Mouse (Mus musculus) lung, postnatal 14 days (tissue): ENCODE measurements around the gene Nr1h4.
A peak's percentile ranks its signal among the peaks of the same experiment; 100 is the strongest.

ENCODE experiments used
- DNase-seq: peaks from one replicate; pipeline ENCODE4 v3.0.0; 2021

Nr1h4 gene

DNA sequence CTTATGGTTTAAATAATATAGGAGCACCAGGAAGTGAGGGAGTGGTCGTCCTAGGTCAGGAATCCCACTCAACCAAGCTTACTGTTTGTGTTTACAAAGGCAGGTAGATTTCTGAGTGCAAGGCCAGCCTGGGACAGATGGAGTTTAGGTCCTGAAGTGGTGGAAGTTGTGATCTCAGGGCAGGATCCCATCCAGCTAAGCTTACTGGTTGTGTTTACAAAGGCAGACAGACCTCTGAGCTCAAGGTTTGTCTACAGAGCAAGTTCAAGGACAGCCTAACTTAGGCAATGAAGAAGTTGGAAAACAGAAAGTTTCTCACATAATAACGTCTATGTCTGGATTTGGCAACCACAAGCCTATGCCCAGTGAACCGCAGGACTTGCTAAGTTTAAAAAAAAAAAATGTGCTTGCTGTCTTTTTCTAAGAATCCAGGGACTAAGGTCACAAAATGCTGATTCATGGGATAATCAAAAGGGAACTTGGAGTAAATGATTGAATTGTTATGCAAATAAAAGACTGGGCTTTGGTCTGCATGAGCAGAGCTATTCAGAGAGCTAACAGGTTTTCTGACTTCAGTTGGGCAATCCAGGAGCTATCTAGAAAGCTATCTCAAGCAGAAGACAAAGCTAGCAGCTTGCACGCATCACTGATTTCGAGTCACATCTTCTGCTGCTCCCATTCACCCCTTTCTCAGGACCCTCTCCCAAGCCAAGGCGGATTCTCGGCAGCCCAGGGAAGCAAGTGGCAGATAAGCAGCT lies 62.6 kb downstream of the Nr1h4 start:
- DNase-seq, result no peak

DNA sequence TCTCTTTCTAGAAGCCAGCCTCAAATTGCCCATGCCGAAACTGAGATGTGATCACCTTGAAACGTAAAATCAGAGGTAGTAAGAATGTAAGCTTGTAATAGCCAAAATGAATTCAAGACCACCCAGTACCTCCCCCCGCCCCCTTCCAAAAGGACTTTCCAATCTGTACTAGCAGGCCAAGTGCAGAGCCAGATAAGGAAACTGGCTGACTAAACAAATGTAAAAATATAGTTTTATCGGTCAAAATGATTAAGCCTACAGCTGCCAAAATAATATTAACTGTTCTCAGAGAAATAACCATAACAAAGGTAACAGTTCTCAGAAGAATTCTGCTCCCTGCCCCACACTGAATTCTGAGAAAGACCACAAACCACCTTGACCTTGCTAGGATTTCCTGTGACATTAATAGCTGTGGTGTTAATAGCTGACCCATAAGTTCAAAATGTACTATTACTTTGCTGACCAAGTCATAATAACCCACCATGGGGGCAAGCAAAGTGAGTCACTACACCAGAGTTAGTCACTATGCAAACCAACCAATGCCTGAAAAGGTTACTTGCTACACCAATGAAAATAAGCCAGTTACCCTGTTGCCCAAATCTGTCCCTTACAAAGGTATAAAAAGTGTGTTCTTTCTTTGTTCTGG lies 68.5 kb downstream of the Nr1h4 start:
- DNase-seq, result no peak

DNA sequence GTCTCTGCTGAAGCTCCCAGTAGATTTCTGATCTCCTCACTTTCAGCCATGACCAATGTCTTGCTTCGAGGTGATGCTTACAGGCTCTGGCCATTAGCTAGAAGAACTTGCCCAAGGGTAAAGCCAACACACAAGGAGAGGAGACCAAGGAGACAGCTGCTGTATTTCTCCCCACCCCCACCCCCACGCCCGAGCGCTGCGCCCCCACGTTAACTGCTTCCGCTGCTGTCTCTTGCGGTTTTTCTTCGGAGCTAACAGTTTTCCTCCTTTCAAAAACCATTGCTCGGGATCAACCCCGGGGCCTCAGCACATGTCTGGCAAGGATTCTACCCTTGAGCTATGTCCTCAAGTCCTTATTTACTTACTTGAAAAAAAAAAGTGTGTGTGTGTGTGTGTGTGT lies 70.5 kb downstream of the Nr1h4 start:
- no peak for DNase-seq

DNA sequence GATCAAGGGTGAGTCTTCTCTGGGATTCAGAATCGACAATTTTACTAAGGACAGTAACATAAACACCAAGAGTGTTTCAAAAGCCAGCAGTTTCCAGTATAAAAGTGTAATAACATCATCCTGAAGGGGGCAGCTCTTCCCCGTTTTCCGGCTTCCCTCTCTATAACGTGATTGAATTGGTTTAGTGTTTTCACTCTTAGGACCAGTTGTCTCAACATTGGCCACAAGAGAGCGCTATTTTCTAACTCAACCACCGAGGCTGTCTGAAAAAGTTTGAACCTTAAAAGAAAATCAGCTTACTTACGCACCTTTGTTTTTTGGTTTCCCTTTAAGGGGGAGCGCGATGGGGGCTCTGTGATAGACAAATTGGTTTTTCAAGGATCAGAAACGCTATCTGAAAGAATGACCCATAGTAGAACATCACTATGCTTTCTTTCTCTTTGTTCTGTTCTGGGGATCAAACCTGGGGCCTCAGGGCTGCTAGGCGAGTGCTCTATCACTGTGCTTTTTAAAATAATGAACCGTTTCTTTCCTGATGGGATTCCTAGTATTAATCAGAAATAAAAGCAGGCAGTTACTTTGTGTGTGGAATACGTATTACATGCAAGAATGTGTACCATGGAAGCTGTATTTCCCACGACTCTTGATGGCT lies 71.4 kb downstream of the Nr1h4 start:
- peak; percentile 85 for DNase-seq

DNA sequence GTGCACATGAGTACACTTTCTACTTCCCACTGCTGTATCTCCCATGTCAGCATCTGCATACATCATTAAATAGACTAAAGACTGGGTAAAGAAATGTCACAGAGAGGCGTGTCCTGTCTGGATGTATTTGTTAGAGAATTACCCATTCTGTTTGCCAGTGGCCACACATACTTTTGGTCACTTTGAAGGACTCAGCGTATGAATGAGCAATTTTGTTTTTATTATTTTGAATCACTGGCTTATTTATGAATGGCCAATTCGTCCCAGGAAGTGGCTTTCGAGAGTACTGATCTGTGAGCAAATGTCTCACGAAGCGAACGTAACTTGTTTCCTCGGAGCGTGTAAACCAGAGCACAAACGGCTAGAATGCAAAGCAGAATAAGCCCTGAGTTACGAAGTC lies 72.4 kb downstream of the Nr1h4 start:
- DNase-seq, result no peak

DNA sequence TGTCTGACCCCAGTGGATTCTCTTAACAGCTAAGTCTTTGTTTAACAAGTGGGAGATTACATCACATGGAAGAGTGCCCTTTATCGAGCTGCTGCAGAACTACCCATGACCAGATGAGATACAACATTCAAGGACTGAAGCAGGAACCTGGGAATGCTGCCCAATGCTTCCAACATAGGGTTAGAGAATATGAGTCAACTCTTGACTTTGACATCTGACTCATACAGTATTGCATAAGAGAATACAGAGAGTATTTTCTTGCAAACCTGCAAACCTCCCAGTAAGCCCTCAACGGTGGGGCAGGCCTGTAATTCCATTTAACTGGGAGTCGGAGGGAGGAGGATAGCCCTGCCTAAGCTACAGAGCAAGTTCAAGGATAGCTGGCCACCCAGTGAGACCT lies 74.6 kb downstream of the Nr1h4 start:
- peak; percentile 26 for DNase-seq

DNA sequence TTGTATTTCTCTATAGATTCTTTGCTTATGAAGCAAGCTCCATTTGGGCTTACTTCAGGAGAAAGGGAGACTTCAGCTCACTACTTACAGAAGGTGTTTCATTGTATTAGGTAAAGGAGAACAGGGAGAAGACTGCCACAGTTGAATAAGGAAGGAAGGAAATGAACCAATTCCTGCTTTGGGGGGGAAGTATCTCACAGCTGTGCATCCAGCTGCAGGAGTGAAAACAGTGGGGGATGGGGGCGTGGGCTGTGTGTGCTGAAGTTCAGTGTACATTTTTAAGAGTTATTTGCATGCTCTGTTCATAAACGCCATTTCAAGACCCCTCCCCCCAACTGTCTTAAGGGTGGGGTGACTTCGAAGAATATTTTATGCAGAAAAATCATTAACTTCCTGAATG lies 79.6 kb downstream of the Nr1h4 start:
- no peak for DNase-seq

DNA sequence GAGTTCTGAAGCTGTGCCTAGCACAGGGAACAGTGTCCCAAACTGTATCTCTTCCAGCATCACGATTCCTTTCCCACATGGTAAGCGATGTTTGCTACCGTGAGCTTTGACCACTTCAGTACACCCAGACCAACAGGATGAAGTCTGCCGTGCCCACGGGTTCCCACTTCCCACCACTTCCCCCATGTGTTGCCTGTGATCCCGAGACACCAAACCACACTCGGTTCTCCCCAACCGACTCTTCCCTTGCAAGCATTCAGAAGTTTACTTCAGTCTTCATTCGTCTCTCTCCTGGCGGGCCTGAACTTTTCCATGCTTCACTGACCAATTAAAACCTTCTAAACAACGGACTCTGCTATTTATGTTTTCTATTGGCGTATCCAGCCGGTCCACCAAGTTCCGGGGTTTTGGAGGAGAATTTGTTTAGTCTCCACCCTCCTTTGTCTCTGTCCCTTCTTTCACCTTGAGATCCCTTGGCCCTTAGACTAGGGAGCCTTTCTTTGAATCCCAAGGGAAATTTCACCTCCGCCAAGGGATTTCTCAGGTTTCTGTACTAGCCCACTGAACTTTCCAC lies 80.2 kb downstream of the Nr1h4 start:
- no peak for DNase-seq

DNA sequence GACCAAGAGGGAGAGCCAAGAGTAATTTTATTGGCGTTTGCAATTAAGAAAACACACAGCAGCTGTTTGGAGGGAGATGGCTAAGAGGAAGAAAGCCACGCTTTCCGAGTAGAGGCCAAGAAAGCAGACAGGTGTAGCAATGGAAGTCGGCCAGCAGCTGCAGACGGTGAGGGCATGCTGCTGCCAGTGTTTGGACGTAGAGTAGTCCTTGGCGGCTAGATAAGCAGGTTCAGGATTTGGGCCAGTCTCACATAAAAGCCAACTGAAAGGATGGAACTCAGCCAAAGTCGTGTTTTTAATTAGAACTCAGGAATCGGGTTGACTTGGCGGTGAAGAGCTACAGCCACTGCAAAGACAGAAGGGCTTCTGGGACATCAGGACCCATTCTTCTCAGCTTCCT lies 83.0 kb downstream of the Nr1h4 start:
- no peak for DNase-seq

DNA sequence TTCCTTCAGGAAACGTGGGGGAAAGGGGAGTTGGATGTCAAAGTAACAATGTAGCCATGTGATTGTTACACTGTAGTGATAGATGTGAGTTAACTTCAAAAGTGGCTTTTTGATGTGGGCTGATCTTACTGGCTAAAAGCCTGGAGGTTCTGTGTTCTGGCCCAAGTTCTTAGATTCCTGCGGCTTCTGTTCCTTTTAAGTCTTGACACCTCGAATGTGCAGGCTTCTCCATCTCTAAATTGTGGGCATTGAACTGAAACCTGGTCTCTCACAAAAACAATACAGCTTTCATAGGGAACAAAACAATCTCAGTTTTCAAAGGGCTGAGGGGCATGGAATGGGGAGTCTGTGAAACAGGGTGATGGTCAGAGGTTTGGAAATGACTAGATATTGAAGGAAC lies 89.0 kb downstream of the Nr1h4 start:
- DNase-seq, result no peak

DNA sequence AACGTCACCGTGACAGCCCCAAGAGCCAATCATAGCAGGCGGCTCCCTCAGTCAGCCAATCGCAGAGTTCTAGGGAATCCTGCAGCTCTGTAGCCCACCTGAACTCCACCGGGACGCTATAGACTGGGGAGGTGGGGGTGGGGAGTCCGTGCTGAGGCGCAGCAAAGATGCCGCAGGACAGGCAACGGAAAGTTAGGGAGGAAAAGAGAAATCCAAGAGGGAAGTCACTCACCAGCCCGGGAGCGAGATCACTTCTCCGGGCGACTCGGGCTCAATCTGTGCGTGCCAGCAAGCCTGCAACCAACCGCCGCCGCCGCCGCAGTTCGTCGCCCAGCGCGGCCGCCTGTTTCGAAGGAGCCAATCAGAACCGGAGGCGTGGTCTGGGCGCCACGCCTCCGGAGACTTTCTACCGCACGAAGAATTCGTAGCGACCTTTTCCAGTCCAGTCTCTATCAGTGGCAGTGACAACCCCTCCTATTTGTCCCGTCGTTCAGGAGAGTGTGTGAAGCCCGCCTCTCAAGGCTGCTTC lies 89.7 kb downstream of the Nr1h4 start, which contains the start of gene Gas2l3:
Gene Gas2l3 (minus strand): TSS at position 345 of the 529 bp plus-strand sequence.
- peak; percentile 81 for DNase-seq

DNA sequence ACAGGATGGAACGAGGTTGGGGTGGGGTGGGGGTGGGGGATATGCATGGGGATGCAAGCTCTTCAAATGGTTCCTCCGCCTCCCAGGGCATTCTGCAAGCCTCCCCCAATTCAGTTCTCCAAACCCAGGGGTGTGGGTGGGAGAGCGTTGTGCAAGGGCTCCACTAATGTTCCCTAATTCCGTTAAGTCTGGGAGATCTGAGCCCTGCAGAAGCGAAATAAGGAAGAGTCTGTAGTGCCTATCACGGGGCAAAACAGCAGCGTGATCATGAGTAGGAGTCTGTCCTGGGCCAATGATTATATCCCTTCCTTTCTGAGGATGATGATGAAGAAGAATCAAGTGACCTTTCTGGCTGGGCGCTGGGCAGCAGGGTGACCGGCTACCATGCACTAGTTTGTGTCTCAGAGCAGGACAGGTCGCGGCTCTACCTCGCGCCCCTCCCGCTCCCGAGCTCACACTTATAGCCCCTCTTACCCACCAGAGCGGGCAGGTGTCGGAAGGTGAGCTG lies 90.2 kb downstream of the Nr1h4 start:
- peak; percentile 32 for DNase-seq

DNA sequence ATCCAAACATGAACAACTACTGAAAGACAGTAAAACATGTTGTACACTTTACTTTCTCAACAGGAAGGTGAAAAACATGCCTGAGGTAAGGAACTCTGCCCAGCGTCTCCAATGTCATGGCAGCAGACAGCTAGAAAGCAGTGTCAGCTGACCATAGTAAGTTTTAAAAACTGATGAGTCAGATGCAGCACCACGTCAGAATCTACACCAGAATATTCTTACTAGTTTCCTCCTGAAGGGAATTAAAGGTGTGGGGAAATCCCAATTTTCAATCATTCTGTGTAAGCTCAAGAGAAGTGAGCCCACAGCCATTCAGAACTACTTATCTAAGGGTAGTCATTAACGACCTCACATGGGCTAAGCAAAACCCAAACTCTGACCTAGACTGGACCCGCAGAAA lies 90.7 kb downstream of the Nr1h4 start:
- no peak for DNase-seq

DNA sequence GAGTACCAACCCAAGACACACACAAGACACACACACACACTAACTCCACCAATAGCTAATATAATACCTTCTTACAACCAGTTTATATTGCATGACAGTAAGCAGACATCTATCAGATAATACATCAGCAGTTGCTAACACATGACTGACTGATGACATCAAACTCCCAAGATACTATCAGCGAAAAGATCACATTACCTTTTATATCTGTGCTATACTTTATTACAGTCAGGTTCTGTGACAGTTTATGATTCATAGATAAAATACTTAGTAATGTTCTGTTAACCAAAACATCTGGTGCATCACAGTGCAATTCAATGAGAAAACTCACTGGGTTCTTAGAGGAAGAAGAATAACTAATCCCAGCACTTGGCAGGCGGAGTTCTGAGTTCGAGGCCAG lies 91.4 kb downstream of the Nr1h4 start:
- DNase-seq, result no peak

DNA sequence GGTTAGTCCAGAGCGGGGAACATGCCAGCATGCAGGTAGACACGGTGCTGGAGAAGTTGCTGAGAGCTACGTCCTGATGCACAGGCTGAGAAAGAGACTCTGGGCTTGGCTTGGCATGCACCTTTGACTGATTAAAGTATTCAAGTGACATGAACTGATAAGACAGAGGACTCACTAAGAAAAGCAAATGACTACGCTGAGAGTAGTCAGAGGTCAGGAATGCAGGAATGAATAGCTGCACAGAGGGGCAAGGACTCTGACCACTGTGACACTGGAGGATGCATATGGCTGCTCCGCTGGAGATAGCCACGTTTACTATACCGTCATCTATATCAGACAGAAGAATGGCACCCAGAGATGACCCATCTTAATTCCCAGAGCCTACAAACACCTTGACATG lies 94.0 kb downstream of the Nr1h4 start:
- DNase-seq, result no peak

DNA sequence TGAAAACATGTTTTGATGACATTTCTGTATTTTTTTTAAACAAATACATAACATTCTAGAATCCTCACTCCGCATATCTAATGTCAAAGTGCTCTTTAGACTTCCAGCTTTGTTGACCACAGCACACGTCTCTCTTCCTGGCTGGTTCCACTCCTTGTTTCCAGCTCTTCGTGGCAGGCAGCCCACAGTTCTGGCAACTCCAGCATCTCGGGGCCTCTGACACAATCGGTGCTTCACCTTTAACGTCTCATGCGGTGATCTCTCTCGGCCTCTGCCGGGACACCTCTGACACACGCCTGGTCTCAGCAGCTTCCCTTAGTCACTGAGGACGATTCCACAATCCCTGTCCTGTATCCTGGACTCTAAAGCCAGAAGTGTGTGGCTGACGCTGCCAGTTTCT lies 95.4 kb downstream of the Nr1h4 start:
- DNase-seq, result no peak

DNA sequence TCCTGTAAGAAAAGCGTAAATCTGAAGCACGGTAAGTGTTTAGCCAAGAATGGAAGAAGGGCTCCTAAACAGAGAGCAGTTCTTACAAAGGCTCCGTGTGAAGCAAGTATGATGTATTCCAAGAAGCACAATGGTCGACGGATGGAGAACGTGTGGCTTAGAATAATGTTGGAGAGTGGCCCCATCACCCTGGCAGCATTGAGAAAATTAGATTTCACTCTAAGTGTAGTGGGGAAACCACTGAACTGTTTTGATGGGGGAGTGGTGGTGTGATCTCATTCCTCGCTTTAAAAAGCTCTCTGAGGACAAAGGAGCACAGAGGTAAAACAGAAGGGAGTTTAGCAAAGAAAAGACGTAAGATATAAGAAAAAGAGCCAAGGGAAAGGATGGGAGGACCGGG lies 95.9 kb downstream of the Nr1h4 start:
- DNase-seq, result no peak

DNA sequence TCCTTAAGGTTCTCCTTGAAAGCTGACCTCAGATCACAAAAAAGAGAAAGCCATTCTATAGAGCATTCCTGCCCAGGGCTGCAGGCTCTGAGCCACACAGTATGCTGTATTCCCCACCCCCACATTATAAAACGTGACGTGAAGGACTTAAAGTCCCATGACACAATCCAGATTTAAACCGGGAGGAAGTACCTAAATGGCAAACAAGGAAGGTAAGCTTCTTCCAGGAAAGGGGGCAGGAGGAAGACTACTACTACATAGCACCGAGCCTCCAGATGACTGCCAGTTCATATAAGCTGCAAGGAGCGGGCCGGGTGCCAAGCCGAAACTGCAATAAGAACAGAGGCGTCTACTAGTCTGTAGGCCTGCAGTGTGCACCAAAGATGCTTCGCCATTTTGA lies 97.5 kb downstream of the Nr1h4 start:
- DNase-seq, result no peak

DNA sequence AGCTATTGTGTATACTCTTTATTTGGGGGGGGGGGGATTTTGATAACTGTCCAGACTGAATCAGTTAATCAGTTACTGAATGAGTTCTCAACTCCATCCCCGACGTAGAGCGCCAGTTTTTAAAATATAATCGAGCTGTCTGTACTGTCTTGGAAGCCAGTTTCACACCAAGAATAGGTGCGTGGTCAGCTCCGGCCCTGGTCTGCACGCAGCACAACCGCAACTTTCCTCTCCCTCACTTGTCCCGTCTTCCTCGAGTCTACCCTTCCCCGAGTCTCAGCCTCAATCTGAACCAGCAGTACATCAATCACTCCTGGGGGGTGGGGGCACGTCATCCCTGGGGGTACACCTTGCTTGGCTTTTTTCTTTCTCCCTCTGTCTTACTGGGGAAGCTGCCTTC lies 98.0 kb downstream of the Nr1h4 start:
- no peak for DNase-seq

DNA sequence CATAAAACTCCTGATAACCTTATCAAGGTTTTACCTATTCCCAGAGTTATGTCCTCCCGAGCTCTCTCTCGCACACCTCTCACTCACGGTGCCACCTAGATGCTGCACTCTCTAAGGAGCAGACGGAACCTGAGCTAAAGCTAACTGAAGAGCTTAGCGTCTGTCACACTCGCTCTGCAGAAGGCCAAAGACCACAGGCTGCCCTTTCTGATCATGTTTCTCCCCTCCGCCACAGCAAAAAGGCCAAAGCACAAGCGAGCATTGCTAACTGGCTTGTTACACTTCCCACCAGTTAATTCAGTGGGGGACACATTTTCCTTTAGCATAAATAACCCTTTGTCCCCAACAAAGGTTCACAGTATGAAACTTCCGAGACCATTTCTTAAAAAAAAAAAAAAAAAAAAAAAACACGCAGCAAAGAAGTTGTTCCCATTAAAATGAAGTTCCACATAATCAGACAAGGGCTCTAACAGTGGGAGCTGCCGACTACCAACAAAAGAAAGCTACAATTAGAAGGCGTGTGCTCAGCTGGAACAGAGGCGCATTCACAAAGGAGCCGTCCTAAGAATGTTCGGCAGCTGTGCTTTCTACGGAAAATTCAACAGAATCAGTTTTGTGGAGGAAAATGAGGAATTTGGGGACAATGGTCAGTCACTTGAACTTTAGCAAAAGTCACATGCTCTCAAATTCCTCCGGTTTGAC lies 98.7 kb downstream of the Nr1h4 start:
- no peak for DNase-seq

DNA sequence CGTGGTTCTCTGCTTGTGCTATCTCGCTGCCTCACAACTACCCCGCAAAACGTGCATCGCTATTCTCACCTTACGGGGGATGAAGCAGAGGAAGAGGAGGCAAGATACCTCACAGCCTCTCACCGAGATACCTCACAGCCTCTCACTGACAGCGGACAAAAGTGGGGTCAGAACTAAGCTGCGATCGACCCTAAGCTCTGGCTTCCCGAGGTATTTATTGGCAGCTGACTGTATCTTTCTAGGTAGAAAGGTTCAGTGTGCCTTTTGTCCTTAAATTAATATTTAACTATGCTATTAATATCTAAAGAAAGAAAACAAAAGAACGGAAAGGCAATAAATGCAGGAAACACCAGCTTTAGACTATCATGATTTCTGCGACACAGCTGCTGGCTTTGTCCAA lies 100.6 kb downstream of the Nr1h4 start:
- DNase-seq, result no peak

DNA sequence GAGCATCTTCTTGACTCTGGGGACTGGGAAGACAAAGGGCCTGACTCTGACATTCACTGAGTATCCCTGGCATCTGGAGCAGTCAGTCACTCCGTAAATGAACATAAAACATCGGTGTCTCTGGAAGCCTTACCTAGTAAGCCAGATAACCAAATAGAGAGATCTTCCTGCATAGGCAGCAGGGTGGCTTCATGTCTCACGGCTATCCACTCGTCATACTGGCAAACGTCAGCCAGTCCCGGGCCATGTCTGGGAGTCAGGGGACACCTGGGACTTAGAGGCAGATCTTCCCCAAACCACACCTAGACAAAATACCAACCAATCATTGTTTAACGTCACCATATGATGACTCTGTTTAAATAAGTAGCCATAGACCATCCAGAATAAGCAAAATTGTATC lies 102.6 kb downstream of the Nr1h4 start:
- DNase-seq, result no peak
